In the genomic region with DNA sequence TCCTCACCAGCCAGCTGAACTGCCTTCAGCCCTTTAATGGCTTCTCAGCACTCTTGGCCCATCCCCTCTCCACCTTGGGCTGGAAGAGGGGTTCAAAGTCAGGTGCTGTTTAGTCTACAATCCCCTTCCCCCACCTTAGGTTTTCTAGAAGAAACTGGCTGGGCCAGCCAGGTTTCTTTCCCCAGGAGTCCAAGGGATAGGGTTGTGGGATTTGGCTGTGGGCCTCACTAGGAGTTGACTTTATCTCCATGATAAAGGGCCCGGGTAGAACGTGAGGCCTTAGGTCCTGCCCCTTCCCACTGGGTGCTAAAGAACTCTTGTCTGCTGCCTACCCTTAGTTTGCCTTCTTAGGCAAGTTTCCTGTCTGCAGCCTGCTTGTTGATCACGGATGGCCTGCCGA, we compare ENCODE assay signal across 18 mouse cellular contexts.
DNase-seq lines count a peak whose midpoint lies in the region; ATAC-seq lines count a peak whose summit lies in the region.
"Had no signal": no experiment of that assay in that cellular context is flagged by ENCODE, and none has a peak within 500 bp of the region (broad histone marks: within the 10 kb centered on the region; RNA-seq: fewer than 3 reads in every experiment).

No protein-coding gene starts in this region.

- H3K4me1 ChIP-seq in limb, embryonic 13.5 days, result peaks cover 49% of the 10 kb centered on the region
- H3K4me1 ChIP-seq in limb, embryonic 10.5 days, result peaks cover 33% of the 10 kb centered on the region
- H3K4me1 ChIP-seq: forebrain, embryonic 15.5 days had no signal

- peak overlapping the region; percentile 18; the same call in 1 of the 2 replicates for H3K27ac ChIP-seq in limb, embryonic 13.5 days
- H3K27ac ChIP-seq in limb, embryonic 10.5 days, result no peak overlapping the region
- H3K27ac ChIP-seq: forebrain, embryonic 15.5 days; heart, embryonic 15.5 days; hindbrain, embryonic 13.5 days; hindbrain, postnatal 0 days had no signal

- intact Hi-C loops in left cerebral cortex, postnatal 36 days (cut with DNase I), result no loop called here

- no peak for DNase-seq in limb, embryonic 10.5 days (ENCODE audit: low spot score)
- DNase-seq in ES-CJ7 (ENCODE audit: low read depth, low spot score), result peak; percentile 45
- DNase-seq in ZHBTc4 (ENCODE audit: low read depth, low spot score), result peak; percentile 67
- DNase-seq in embryo, embryonic 10.5 days (ENCODE audit: low spot score), result no peak
- DNase-seq in spleen, postnatal 4 days (ENCODE audit: low spot score in 2 of 2), result no peak
- no peak for DNase-seq in left cerebral cortex, postnatal 36 days (ENCODE audit: low spot score in 2 of 2)
- DNase-seq: adrenal gland, postnatal 10 days; cerebellum, adult 11 months; cerebellum, adult 9-10 months; cerebellum, postnatal 25 days; gastrocnemius, postnatal 36 days; heart, adult 11 months; heart, postnatal 14 days had no signal

- H3K9me3 ChIP-seq in limb, embryonic 13.5 days, result no peaks in the 10 kb centered on the region
- no peaks in the 10 kb centered on the region for H3K9me3 ChIP-seq in limb, embryonic 10.5 days (replicated peaks)
- H3K9me3 ChIP-seq: forebrain, embryonic 15.5 days; heart, embryonic 15.5 days; hindbrain, embryonic 13.5 days had no signal

- 44% methylated on average over 4 of the region's 4 CpGs for WGBS in limb, embryonic 13.5 days
- WGBS in limb, embryonic 10.5 days, result 57% methylated on average over 4 of the region's 4 CpGs

- no peak for ATAC-seq in limb, embryonic 13.5 days (ENCODE audit: low FRiP score, low read depth)
- ATAC-seq: forebrain, embryonic 15.5 days; hindbrain, postnatal 0 days had no signal

- H3K36me3 ChIP-seq in limb, embryonic 13.5 days, result no peaks in the 10 kb centered on the region
- no peaks in the 10 kb centered on the region for H3K36me3 ChIP-seq in limb, embryonic 10.5 days
- H3K36me3 ChIP-seq: forebrain, embryonic 15.5 days; heart, embryonic 15.5 days; hindbrain, embryonic 13.5 days had no signal

- no peak overlapping the region for H3K4me2 ChIP-seq in limb, embryonic 13.5 days (replicated peaks)
- H3K4me2 ChIP-seq: forebrain, embryonic 15.5 days; heart, embryonic 15.5 days; hindbrain, embryonic 13.5 days had no signal

- H3K9ac ChIP-seq in limb, embryonic 13.5 days, result no peak overlapping the region
- H3K9ac ChIP-seq: forebrain, embryonic 15.5 days; heart, embryonic 15.5 days; hindbrain, embryonic 13.5 days had no signal

- H3K27me3 ChIP-seq in limb, embryonic 13.5 days, result no peaks in the 10 kb centered on the region
- H3K27me3 ChIP-seq in limb, embryonic 10.5 days (ENCODE audit: low read depth, poor library complexity, severe bottlenecking), result no peaks in the 10 kb centered on the region
- H3K27me3 ChIP-seq: forebrain, embryonic 15.5 days; heart, embryonic 15.5 days; hindbrain, embryonic 13.5 days had no signal

- no peak overlapping the region for H3K4me3 ChIP-seq in limb, embryonic 13.5 days
- no peak overlapping the region for H3K4me3 ChIP-seq in limb, embryonic 10.5 days
- H3K4me3 ChIP-seq: forebrain, embryonic 15.5 days; heart, embryonic 15.5 days; hindbrain, embryonic 13.5 days had no signal

Comparison
In these comparisons a context has a peak if more than half of its experiments do, and no peak if none do; other contexts are left out.
1. DNase-seq: peak in ES-CJ7 (single experiment) and ZHBTc4 (single experiment); none in limb, embryonic 10.5 days (single experiment), embryo, embryonic 10.5 days (single experiment), spleen, postnatal 4 days (0 of 2) and left cerebral cortex, postnatal 36 days (0 of 2).